Mouse (Mus musculus): ENCODE data around the gene Bckdha.

DNA sequence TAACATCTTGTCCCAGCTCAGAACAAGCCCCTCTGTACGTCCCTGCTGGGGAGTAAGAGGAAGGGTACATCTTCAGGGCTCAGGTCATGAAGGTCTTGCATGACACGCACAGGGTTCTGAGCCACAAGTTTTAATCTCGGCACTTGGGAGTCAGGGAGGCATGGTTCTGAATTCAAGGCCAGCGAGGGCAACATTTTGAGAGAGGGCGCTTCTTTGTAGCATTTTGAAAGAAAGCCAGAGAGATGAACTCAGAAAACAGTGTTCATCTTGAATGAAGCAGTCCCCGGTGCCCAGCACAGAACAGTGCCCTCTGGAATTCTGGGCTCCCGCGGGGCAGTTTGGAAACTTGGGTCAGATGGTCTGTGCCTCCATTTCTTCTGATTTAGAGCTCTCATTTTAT is 7.6 kb upstream of the Bckdha start:
- TF ChIP-seq EP300 (IDR thresholded peaks at IDR 0.05; ENCODE audit: low read depth), result no peak
- TF ChIP-seq CTCF (IDR thresholded peaks at IDR 0.05; ENCODE audit: low read depth), result no peak

All from liver, postnatal 0 days (tissue).